Mouse (Mus musculus): ENCODE results near the gene Prss22.
A peak's percentile ranks its signal among the peaks of the same experiment; 100 is the strongest.

Gene Prss22

GRCm38 (mm10) chr17:23997901-23998300 lies at the start of gene Prss22:
Gene Prss22, minus strand, starts transcription at chr17:23998100.
- no peak for DNase-seq (ENCODE audit: low spot score in 2 of 2)

DNA sequence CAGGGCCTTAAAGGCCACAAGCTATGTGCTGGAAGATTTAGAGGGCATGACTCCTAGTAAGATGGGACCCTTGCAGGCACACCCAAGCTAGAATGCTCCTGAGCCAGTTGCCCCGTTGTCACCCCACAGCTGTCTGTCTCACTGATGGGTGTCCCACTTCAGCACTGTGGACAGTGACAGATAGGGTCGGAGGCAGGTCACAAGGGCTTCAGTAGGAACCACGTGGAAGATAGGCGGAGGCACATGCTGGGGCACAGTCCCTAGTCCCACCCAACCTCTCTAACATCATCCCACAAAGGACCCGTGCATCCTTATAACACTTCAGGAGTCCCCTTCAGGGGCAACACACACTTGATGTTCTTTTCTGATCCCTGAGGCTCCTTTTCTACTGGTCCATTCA lies 48.1 kb upstream of the Prss22 start:
- DNase-seq (ENCODE audit: low spot score in 2 of 2), result no peak

DNA sequence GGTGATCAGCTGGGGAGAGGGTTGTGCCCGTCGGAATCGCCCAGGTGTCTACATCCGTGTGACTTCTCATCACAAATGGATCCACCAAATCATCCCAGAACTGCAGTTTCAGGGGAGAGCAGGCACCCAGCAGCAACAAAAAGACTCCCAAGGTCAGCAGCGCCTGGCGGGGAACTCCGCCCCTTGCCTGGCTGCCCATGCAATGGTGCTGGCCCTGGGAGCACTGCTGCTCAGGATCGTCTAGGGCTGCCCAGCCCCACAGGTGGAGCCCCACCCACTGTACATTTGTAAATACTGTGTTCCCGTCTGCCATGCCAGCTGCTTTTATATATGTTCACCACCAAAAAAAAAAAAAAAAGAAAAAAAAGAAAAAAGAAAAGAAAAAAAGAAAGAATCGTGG lies 47.7 kb upstream of the Prss22 start:
- DNase-seq (ENCODE audit: low spot score in 2 of 2), result no peak

DNA sequence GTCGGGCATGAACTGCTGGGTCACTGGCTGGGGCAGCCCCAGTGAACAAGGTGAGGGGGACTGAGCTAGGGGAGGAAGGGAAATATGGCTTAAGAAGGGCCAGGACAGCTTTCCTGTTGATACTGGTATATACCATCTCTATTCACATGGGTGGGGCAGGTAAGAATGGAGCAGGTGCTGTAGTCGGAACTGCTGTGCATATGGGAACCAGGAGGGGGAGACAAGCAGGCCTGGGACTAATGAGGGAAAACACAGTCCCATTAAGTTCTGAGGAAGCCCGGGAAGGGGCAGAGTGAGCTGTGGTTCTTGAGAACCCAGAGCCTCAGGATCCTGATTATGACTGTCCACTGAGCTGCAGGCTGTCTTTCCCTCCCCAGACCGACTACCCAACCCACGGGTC lies 46.6 kb upstream of the Prss22 start:
- DNase-seq (ENCODE audit: low spot score in 2 of 2), result no peak

DNA sequence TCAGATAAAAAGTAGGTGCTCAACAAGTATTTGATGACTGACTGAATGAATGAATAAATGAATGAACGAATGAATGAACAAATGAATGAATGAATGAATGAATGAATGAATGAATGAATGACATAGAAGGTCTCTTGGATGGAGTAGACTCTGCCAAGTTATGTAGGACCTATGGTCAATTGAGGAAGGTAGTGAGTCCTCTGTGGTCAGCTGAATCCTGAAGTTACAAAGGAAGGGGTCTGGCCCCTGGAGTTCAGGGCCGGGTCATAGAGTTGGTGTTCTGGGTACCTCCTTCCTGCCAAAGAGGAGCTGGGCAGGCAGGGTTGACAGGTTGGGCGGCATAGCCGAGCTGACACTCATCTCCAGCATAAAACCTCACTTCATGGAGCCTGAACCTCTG lies 39.9 kb upstream of the Prss22 start, which contains the start of gene Prss27:
Prss27 (plus strand) TSS at position 301 of the 400 bp plus-strand sequence.
- DNase-seq (ENCODE audit: low spot score in 2 of 2), result no peak

DNA sequence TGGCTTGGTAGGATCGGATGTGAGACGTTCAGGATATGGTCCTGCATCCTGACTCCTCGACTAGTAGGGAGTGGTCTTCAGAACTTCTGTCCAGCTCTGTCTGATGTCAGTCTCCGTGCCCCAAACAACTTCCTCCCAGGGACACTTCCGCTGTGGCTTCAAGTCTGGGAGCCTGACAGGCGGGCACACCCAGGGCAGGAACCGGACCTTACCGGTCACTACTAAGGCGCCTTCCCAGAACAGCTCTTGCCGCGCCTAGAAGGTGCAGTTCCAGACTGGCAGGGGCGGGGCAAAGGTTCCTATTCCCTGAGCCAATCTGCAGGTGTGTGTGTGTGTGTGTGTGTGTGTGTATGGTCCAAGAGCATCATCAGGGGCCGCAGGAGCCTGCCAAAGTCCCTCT lies 39.5 kb upstream of the Prss22 start:
- no peak for DNase-seq (ENCODE audit: low spot score in 2 of 2)

DNA sequence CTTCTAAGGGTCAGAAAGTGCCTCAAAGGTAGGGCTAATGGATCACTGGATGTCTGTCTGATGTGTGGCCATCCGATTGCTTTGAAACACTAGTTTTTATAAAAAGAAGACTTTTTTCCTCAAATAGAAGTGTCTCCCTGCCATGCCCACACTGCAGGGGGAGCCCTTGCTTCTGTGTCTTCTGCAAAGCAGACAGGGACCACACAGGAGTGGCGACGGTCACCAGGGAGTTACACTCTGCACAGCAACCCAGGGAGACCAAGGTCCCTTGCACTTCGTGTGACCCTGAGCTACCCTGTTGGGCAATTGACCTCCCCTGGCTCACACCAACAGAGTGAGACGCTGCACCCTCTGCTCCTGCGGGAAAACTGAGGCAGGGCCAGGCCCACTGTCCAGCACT lies 39.1 kb upstream of the Prss22 start:
- DNase-seq (ENCODE audit: low spot score in 2 of 2), result no peak

GRCm38 (mm10) chr17:24035087-24035486 lies 37.2 kb upstream of the Prss22 start:
- DNase-seq (ENCODE audit: low spot score in 2 of 2), result no peak

DNA sequence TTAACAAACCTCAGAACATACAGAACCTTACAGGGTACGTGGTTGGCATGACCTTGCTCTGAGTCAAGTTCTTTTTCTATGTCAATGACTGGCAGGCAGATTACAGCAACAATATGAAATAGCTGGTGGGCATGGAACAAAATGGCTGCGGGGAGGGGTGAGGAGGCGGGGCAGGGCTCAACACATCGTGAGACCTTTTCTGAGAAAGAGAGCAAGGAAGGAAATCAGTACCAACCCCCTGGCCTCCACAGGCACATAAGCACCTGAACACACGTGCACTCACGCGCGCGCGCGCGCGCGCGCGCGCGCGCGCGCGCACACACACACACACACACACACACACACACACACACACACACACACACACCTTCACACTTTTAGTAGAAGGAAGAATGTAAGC lies 32.7 kb upstream of the Prss22 start:
- no peak for DNase-seq (ENCODE audit: low spot score in 2 of 2)

GRCm38 (mm10) chr17:24029477-24029876 lies 31.6 kb upstream of the Prss22 start:
- no peak for DNase-seq (ENCODE audit: low spot score in 2 of 2)

GRCm38 (mm10) chr17:24021375-24022199 lies 23.7 kb upstream of the Prss22 start:
- no peak for DNase-seq (ENCODE audit: low spot score in 2 of 2)

- no peak for DNase-seq (ENCODE audit: low spot score in 2 of 2)
Measured at GRCm38 (mm10) chr17:24020696-24021095, 22.8 kb upstream of the Prss22 start.

DNA sequence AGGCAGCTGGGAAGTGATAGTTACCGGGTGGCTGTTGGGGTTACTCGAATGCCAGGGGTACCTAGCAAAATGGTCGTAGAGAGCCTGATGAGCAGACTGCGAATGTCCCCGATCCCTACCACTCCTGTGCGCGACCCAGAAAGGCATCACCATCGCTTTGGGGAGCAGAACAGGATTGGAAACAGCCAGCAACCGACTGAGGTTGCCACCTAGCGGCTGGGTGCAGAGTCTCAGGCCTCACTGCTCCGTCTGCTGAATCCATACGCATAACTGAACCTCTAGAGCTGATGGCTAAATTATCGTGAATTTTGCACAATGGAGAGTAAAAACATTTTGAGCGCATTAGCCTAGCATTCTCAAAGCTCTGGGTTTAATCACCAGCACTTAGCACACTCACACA lies 17.8 kb upstream of the Prss22 start:
- no peak for DNase-seq (ENCODE audit: low spot score in 2 of 2)

- DNase-seq (ENCODE audit: low spot score in 2 of 2), result no peak
Measured at GRCm38 (mm10) chr17:24014433-24014965, 16.6 kb upstream of the Prss22 start.

DNA sequence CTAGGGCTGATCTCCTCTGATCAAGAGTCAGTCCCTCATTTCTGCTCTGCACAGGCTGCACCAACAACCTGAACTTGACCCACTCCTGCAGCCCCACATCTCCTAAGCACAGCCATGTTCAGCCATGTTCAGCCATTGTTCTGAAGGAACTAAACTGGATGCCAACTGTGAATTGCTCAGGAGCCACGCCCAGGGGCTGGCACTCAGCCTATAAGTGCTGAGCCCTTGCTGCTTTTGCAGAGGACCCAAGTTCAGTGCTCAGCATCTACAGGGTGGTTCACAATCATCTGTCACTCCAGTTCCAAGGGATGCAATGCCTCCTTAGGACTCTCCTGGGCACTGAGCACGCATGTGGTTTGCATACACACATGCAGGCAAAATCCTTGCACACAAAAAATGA lies 15.0 kb upstream of the Prss22 start:
- DNase-seq (ENCODE audit: low spot score in 2 of 2), result no peak

GRCm38 (mm10) chr17:24009617-24010016 lies 11.7 kb upstream of the Prss22 start:
- DNase-seq (ENCODE audit: low spot score in 2 of 2), result no peak

GRCm38 (mm10) chr17:24008105-24008504 lies 10.2 kb upstream of the Prss22 start:
- no peak for DNase-seq (ENCODE audit: low spot score in 2 of 2)

DNA sequence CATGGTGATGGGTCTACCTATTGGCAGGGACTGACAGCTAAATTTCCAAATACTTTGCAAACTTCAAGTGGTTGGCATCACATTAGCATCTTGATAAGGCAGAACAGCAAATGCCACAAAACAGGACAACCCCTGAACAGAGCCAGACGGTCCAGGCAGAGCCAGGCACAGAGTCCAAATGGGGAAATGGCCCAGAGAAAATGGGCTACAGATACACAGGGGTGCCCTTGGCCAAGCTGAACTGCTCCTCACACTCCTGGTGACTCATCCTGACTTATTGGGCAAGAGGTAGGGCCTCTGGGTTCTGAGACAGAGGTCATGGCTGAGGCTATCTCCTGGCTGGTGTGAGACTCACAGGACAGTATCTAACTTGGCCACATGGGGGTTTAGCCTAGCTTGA lies 9.5 kb upstream of the Prss22 start:
- no peak for DNase-seq (ENCODE audit: low spot score in 2 of 2)

DNA sequence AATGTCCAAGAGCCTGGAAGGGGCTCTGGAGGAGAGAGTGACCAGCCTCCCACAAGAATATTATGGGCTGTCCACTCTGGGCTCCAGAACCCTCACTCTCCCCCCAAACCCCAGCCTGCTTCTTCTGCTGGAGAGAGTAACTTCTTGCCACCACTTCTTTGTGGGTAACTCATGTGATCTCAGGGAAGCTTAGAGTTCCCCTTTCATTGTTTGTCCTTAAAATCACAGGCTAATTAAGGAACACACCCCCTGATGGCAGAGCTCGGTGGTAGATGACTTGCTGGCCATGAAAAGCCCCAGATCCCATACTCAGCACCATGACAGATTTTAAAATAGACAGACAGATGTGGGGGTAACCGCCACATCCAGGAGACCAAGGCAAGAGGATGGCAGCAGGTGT lies 9.0 kb upstream of the Prss22 start:
- no peak for DNase-seq (ENCODE audit: low spot score in 2 of 2)

DNA sequence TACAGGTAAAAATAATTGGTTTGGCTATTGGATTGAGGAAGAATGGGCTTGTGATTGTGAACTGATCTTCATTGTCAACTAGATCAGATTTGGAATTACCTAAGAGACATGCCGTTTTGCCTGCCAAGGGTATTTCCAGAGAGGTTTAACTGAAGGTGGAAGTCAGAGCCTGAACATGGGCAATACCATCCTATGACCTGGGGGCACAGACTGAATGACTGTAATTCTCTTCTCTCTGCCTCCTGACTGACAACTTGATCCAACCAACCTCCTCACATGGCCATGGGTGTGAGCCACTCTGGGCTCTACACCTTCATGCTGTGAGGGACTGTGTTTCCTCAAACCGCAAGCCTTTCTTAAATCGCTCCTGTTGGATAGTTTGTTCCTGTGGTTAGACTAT lies 7.1 kb upstream of the Prss22 start:
- no peak for DNase-seq (ENCODE audit: low spot score in 2 of 2)

GRCm38 (mm10) chr17:24004071-24004665 lies 6.3 kb upstream of the Prss22 start:
- no peak for DNase-seq (ENCODE audit: low spot score in 2 of 2)

DNA sequence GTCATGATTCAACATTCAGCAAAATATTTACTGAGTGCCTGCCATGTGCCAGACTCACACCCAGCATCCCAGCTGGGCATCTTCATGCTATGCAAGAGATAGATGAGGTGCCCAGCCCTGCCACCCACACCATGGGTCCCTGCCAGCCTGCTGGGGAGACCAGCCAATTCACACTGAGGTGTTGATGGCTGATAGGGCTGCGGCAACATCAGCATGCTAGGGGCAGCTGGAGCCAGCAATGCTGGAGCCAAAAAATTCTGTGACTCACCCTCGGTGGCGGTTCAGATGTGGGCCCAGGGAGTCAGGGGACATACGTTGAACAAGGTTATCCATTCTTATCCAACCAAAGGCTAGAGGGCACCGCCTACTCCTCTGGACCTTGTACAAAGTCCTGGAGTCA lies 2.5 kb upstream of the Prss22 start:
- peak; percentile 56 to 65 for DNase-seq (ENCODE audit: low spot score in 2 of 2)

GRCm38 (mm10) chr17:23998383-23998782 lies 483 bp upstream of the Prss22 start:
- no peak for DNase-seq (ENCODE audit: low spot score in 2 of 2)

Data from frontal cortex, postnatal 25 days (tissue).